Mouse (Mus musculus) erythroblast, embryonic 14.5 days (primary cell): ENCODE results near the gene Retreg3. TPM values are rescaled to one million over a fixed set of nuclear protein-coding genes. Genes with fewer than 3 reads are reported as not detected.
A peak's percentile ranks its signal among the peaks of the same experiment; 100 is the strongest.

Experiments used
- H3K27me3 ChIP-seq: 2 replicates; pipeline ENCODE4 v1.6.1; 2012; ENCODE audit warnings: inconsistent platforms; ENCODE audit not compliant: control insufficient read depth
- H3K36me3 ChIP-seq: 2 replicates; pipeline ENCODE4 v1.6.1; 2012; ENCODE audit warnings: mild to moderate bottlenecking, inconsistent platforms; ENCODE audit not compliant: control insufficient read depth
- H3K4me1 ChIP-seq: 2 replicates; pipeline ENCODE4 v1.6.1; 2012; ENCODE audit warnings: inconsistent platforms; ENCODE audit not compliant: control insufficient read depth
- H3K4me3 ChIP-seq: replicated peaks from 2 replicates; pipeline ENCODE3; 2012; ENCODE audit warnings: moderate library complexity, mild to moderate bottlenecking, inconsistent platforms
- H3K9me3 ChIP-seq: 2 replicates; pipeline ENCODE4 v1.6.1; 2012; ENCODE audit warnings: low read length, inconsistent platforms, mixed read lengths; ENCODE audit not compliant: control insufficient read depth
- GATA1 ChIP-seq: IDR thresholded peaks from 2 replicates; pipeline ENCODE4 v1.6.1; 2012; ENCODE audit warnings: low read length, inconsistent platforms, mixed read lengths
- TAL1 ChIP-seq: IDR thresholded peaks from 3 replicates; pipeline ENCODE4 v1.6.1; 2012; ENCODE audit warnings: low read length, inconsistent platforms, mixed read lengths
- polyA plus RNA-seq: library from polyadenylated mRNA; stranded (reverse); fragments of >175 nt; gene quantifications from 2 replicates; pipeline ENCODE4 v1.2.3, GENCODE M21; 2012

Retreg3 gene
- polyA plus RNA-seq, 1 experiment: 1.7 TPM

DNA sequence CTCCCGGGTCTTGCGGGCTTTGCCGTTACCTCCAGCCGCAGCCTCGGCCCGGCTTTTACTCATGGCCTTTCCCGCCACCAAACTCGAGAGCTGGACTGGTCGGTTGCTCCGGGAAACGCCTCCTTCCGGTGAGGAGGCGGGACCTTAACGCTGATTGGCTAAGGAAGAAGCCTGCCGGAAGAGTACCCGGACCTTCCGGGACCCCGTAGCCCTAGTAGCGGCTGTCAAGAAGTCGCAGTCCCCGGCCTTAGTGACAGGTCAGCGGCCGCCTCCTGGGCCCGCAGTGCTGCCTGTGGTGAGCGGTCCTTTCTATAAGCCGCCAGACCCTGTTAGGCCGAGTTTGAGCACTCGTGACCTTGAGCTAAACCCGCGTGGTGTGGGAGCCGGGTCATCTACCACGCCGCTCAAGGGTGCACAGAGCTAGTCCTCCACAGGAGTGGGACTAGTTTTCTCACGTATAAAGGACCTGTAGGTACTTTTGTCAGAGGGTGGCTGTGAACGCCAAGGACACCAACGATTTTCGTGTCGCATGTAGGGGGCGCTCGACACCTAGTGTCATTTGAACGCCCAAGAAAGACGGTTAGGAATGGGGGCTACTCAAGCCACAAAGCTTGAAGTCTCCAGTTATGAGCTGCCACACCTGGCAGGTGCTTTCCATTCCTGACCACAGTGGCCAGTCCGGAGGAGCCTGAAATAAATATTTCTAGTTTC is 24.2 kb downstream of the Retreg3 start, which contains the start of gene Psmc3ip:
TSS of gene Psmc3ip (minus strand) at position 123 of the 711 bp plus-strand sequence.
- TF ChIP-seq GATA1 (no peak), TAL1 (no peak)
- Histone ChIP-seq H3K4me1 (peaks cover 38% of the 10 kb centered on the region), H3K9me3 (no peaks in the 10 kb centered on the region), H3K4me3 (peak within 1 kb of the TSS; percentile 83), H3K27me3 (no peaks in the 10 kb centered on the region), H3K36me3 (peaks cover 82% of the 10 kb centered on the region)

- TF ChIP-seq TAL1 (no peak), GATA1 (no peak)
- H3K4me1 ChIP-seq: peaks cover 38% of the 10 kb centered on the region
Observed at GRCm38 (mm10) chr11:101094930-101095313, 24.8 kb downstream of the Retreg3 start.

GRCm38 (mm10) chr11:101089931-101090330 is 29.8 kb downstream of the Retreg3 start:
- Histone ChIP-seq H3K36me3 (peaks cover 74% of the 10 kb centered on the region), H3K4me1 (peaks cover 66% of the 10 kb centered on the region), H3K9me3 (no peaks in the 10 kb centered on the region)

More at GRCm38 (mm10) chr11:101094930-101095313, 24.8 kb downstream of the Retreg3 start:
- H3K9me3 ChIP-seq: no peaks in the 10 kb centered on the region
- H3K4me3 ChIP-seq: peak overlapping the region; percentile 83
- no peaks in the 10 kb centered on the region for H3K27me3 ChIP-seq
- peaks cover 82% of the 10 kb centered on the region for H3K36me3 ChIP-seq

GRCm38 (mm10) chr11:101087682-101088055 is 32.0 kb downstream of the Retreg3 start:
- Histone ChIP-seq H3K9me3 (no peaks in the 10 kb centered on the region), H3K36me3 (peaks cover 66% of the 10 kb centered on the region), H3K27me3 (no peaks in the 10 kb centered on the region), H3K4me1 (peaks cover 67% of the 10 kb centered on the region), H3K4me3 (peak overlapping the region; percentile 76)
- TF ChIP-seq TAL1 (no peak), GATA1 (no peak)

More at GRCm38 (mm10) chr11:101089931-101090330, 29.8 kb downstream of the Retreg3 start:
- TF ChIP-seq GATA1 (no peak), TAL1 (no peak)
- no peak overlapping the region for H3K4me3 ChIP-seq
- no peaks in the 10 kb centered on the region for H3K27me3 ChIP-seq

DNA sequence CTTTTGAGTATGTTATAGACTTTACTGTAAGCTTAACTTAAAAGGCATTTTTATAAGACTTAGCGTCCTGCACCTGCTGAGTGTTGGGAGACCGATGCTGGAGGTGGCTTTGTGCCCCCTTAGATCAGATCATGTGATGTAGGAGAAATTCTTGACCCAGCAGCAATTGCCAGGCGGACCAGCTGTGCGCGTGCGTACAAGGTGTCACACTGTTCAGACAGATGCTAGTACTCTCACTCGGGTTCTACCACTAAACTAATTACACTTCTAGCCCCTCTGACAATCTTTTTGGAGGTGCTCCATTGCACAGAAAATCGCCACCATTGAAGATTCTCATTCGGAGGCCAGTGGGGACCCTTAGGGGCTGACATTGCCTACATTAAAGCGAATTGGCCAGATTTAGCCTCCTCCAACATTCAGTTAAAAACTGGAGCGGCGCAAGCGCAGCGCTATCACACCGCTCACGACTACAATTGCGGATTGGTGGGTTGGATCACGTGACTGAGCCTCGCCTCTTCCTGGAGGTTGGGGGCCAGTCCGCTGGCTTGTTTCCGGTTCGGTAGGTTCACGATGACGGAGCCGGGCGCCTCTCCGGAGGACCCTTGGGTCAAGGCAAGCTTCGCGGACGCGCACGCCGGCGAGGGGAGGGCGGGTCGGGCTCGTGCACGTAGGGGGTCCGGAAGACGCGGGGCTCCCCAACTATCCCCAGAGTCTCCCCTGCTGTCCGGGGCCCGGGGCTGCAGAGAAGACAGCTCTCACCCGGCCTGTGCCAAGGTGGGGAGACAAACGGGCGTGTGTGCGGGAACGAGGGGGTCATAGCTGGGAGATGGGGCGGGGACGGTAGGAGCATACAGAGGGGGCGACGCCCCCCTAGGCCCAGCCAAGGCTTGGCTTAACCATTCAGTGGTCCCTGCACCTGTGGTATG is 32.7 kb downstream of the Retreg3 start, which contains the start of gene Mlx:
TSS of gene Mlx (plus strand) at position 522 of the 926 bp plus-strand sequence.
- peaks cover 60% of the 10 kb centered on the region for H3K36me3 ChIP-seq
- peaks cover 2% of the 10 kb centered on the region for H3K27me3 ChIP-seq
- no peaks in the 10 kb centered on the region for H3K9me3 ChIP-seq
- peak within 1 kb of the TSS; percentile 76 for H3K4me3 ChIP-seq
- peaks cover 70% of the 10 kb centered on the region for H3K4me1 ChIP-seq
- TF ChIP-seq GATA1 (peak; percentile 16; the same call in 1 of the 2 replicates), TAL1 (no peak)

- peaks cover 77% of the 10 kb centered on the region for H3K4me1 ChIP-seq
- H3K36me3 ChIP-seq: peaks cover 52% of the 10 kb centered on the region
- TF ChIP-seq TAL1 (no peak), GATA1 (no peak)
- H3K4me3 ChIP-seq: peak overlapping the region; percentile 76
- H3K9me3 ChIP-seq: no peaks in the 10 kb centered on the region
- peaks cover 9% of the 10 kb centered on the region for H3K27me3 ChIP-seq
Observed at GRCm38 (mm10) chr11:101086323-101086674, 33.4 kb downstream of the Retreg3 start.

DNA sequence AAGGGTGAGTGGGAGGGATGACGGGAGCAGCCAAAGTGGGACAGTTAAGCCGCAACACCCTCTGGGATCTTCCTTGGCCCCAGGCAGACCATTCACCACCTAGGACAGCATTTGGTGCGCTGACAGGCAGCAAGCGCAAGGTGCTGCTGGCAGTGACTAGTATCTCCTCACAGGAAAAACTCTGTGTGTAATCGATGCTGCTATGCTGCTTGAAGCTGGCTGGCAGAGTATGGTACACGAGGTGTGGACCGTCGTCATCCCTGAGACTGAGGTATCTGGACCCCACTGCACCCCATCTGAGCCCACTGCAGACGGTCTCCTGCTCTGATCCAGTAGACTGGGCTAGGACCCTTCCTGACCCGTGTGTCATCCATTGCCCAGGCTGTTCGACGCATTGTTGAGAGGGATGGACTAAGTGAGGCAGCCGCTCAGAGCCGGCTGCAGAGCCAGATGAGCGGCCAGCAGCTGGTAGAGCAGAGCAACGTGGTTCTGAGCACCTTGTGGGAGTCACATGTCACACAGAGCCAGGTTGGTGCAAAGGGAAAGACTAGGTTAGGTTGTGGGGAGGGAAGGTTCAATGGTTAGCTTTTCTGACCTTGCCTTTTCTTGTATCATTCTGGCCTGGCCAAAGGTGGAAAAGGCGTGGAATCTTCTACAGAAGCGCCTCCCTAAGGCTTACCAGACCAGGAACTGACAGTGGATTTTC is 33.9 kb downstream of the Retreg3 start:
- Histone ChIP-seq H3K4me1 (peaks cover 80% of the 10 kb centered on the region), H3K27me3 (peaks cover 15% of the 10 kb centered on the region), H3K4me3 (no peak overlapping the region), H3K36me3 (peaks cover 47% of the 10 kb centered on the region), H3K9me3 (no peaks in the 10 kb centered on the region)
- TF ChIP-seq GATA1 (no peak), TAL1 (no peak)

GRCm38 (mm10) chr11:101084811-101085210 is 34.9 kb downstream of the Retreg3 start:
- H3K4me3 ChIP-seq: no peak overlapping the region
- H3K27me3 ChIP-seq: peaks cover 24% of the 10 kb centered on the region
- H3K36me3 ChIP-seq: peaks cover 37% of the 10 kb centered on the region
- TF ChIP-seq TAL1 (no peak), GATA1 (no peak)
- H3K9me3 ChIP-seq: peaks cover 1% of the 10 kb centered on the region; the same call in 1 of the 2 replicates
- H3K4me1 ChIP-seq: peaks cover 80% of the 10 kb centered on the region

GRCm38 (mm10) chr11:101084246-101084645 is 35.4 kb downstream of the Retreg3 start:
- TF ChIP-seq GATA1: no peak
- no peak for TF ChIP-seq TAL1
- H3K36me3 ChIP-seq: peaks cover 32% of the 10 kb centered on the region
- H3K9me3 ChIP-seq: peaks cover 4% of the 10 kb centered on the region; the same call in 1 of the 2 replicates
- no peak overlapping the region for H3K4me3 ChIP-seq
- peaks cover 30% of the 10 kb centered on the region for H3K27me3 ChIP-seq
- peaks cover 78% of the 10 kb centered on the region for H3K4me1 ChIP-seq
